Mouse (Mus musculus): Measurements from ENCODE around the gene Dapp1. TPM values are rescaled to one million over a fixed set of nuclear protein-coding genes. Genes with fewer than 3 reads are reported as not detected.

Dapp1 gene
- polyA plus RNA-seq, 1 experiment from 2014 or later: 10.3 TPM

DNA sequence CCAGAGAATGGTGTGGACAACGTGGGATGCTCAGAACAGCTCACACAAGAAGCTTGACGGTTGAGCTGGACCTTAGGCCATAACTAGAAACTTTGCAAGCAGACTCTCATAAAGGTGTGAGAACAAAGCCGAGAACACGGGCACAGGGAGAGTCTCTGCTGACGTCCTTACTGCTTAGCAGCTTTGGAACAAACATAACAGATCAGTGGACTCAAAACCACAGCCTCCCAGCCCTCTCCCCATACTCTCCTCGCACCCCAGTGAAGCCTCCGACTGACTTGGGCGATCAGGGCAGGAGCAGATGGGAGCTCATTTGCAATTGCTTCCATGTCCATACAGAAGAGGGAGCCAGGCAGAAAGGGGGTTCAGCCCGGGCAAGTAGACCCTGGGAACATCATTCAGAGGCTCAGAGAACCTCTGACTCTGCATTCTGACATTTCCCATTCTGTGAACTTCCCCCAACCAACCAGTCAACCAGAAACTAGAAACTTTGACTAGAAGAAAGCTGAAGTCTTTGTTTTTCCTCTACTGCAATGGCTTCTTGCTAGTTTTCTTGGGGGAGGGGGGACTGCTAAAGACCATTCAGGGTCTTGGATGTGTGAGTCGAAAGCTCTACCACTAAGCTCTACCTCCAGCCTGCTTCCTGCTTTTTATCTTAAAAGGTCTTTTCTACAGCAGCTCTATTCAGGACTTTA lies 31.0 kb downstream of the Dapp1 start:
- Histone ChIP-seq H3K4me1 (ENCODE audit: insufficient read depth) (peaks cover 75% of the 10 kb centered on the region), H3K9ac (replicated peaks) (no peak overlapping the region), H3K4me3 (ENCODE audit: low read depth, low read length) (no peak overlapping the region), H3K9me3 (ENCODE audit: low read length) (no peaks in the 10 kb centered on the region), H3K36me3 (replicated peaks; ENCODE audit: insufficient read depth, low read length) (peaks cover 24% of the 10 kb centered on the region), H3K4me2 (ENCODE audit: low read depth, low read length) (no peak overlapping the region), H3K27ac (ENCODE audit: low read depth) (peak overlapping the region; percentile 13), H3K27me3 (ENCODE audit: insufficient read depth, low read length) (no peaks in the 10 kb centered on the region)
- 64% methylated on average over 10 of the region's 10 CpGs for WGBS (ENCODE audit: insufficient replicate concordance)
- ATAC-seq (no peak), DNase-seq (no peak)
- TF ChIP-seq CTCF (IDR thresholded peaks at IDR 0.05; ENCODE audit: low read depth) (no peak), EP300 (IDR thresholded peaks at IDR 0.05; ENCODE audit: low read depth) (no peak)

DNA sequence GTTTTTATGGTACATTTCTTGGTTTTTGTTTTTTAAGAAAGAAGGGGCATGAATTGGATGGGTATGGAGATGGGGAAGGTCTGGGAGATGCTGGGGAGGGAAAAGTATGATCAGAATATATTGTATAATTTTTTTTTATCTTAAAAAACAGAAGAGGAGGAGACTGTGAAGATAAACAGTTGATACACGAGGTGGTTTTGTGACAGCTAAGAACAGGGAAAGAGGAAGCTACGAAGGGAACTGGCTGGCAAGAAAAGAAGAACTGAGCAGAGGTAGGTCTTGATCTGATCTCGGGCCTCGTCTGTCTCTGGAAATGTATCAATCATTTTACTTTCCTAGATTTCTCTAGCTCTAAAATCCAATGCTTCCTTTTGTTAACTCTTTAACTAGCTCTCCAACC lies 33.8 kb downstream of the Dapp1 start:
- H3K36me3 ChIP-seq (replicated peaks; ENCODE audit: insufficient read depth, low read length): peaks cover 24% of the 10 kb centered on the region
- TF ChIP-seq CTCF (IDR thresholded peaks at IDR 0.05; ENCODE audit: low read depth) (no peak), EP300 (IDR thresholded peaks at IDR 0.05; ENCODE audit: low read depth) (no peak)

DNA sequence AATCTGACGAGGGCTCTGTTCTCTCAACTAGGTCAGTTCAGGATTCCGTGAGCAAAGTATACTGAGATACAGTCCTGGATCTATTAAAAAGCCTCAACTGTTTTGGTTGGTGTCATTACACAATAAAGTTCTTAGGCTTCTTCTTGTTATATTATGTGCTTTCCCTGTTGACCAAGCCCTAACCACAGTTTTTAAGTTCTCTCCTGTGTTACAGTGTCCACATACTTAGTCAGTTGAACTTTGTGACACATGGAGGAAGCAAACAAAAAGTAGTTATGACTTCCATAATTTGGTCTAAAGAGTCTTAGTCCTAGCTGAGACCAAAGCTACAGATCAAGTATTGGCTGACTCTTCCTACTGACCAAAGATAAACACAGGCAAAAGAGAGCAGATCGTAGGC lies 34.5 kb downstream of the Dapp1 start:
- no peaks in the 10 kb centered on the region for H3K9me3 ChIP-seq (ENCODE audit: low read length)
- H3K4me2 ChIP-seq (ENCODE audit: low read depth, low read length): no peak overlapping the region
- no peak overlapping the region for H3K4me3 ChIP-seq (ENCODE audit: low read depth, low read length)
- peak overlapping the region; percentile 70 for H3K27ac ChIP-seq (ENCODE audit: low read depth)
- TF ChIP-seq EP300 (IDR thresholded peaks at IDR 0.05; ENCODE audit: low read depth): no peak
- H3K4me1 ChIP-seq (ENCODE audit: insufficient read depth): peaks cover 66% of the 10 kb centered on the region
- H3K9ac ChIP-seq (replicated peaks): no peak overlapping the region
- WGBS (ENCODE audit: insufficient replicate concordance): 71% methylated on average over 3 of the region's 3 CpGs
- ATAC-seq (no peak), DNase-seq (no peak)
- peaks cover 28% of the 10 kb centered on the region for H3K36me3 ChIP-seq (replicated peaks; ENCODE audit: insufficient read depth, low read length)
- no peaks in the 10 kb centered on the region for H3K27me3 ChIP-seq (ENCODE audit: insufficient read depth, low read length)

More for the DNA sequence above, 33.8 kb downstream of the Dapp1 start:
- H3K4me2 ChIP-seq (ENCODE audit: low read depth, low read length): no peak overlapping the region
- H3K9me3 ChIP-seq (ENCODE audit: low read length): no peaks in the 10 kb centered on the region
- peak overlapping the region; percentile 70 for H3K27ac ChIP-seq (ENCODE audit: low read depth)
- no peaks in the 10 kb centered on the region for H3K27me3 ChIP-seq (ENCODE audit: insufficient read depth, low read length)
- ATAC-seq (no peak), DNase-seq (no peak)
- no peak overlapping the region for H3K9ac ChIP-seq (replicated peaks)
- 45% methylated on average over 4 of the region's 4 CpGs for WGBS (ENCODE audit: insufficient replicate concordance)
- peaks cover 66% of the 10 kb centered on the region for H3K4me1 ChIP-seq (ENCODE audit: insufficient read depth)
- H3K4me3 ChIP-seq (ENCODE audit: low read depth, low read length): no peak overlapping the region

DNA sequence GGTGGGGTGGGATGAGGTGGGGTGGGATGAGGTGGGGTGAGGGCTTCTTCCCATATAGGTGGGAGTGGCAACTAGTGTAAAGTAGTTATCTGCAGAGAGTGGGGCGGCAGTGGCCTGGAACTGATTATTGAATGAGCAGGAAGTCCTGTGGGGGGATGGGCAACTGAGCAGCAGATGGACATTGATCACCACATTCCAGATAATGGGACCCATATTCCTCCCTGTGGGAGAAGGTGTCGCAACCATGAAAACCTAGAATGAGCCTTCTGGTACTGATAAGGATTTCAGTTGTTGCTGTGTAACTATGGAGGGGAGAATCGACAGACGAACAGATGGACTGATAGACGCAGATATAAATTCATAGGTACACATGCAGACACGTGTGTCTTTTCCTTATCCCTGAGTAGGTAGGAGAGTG lies 37.6 kb downstream of the Dapp1 start:
- TF ChIP-seq CTCF (IDR thresholded peaks at IDR 0.05; ENCODE audit: low read depth) (no peak), EP300 (IDR thresholded peaks at IDR 0.05; ENCODE audit: low read depth) (peak; percentile 37; the same call in 1 of the 2 replicates)
- no peak overlapping the region for H3K4me3 ChIP-seq (ENCODE audit: low read depth, low read length)
- 22% methylated on average over 6 of the region's 6 CpGs for WGBS (ENCODE audit: insufficient replicate concordance)
- H3K4me2 ChIP-seq (ENCODE audit: low read depth, low read length): peak overlapping the region; percentile 4
- H3K9me3 ChIP-seq (ENCODE audit: low read length): no peaks in the 10 kb centered on the region
- no peak overlapping the region for H3K9ac ChIP-seq (replicated peaks)
- H3K4me1 ChIP-seq (ENCODE audit: insufficient read depth): peaks cover 63% of the 10 kb centered on the region
- no peaks in the 10 kb centered on the region for H3K27me3 ChIP-seq (ENCODE audit: insufficient read depth, low read length)
- DNase-seq: peak; percentile 53
- peak; percentile 40 for ATAC-seq
- H3K36me3 ChIP-seq (replicated peaks; ENCODE audit: insufficient read depth, low read length): peaks cover 21% of the 10 kb centered on the region; the same call in 1 of the 2 replicates
- H3K27ac ChIP-seq (ENCODE audit: low read depth): peak overlapping the region; percentile 29; the same call in 1 of the 2 replicates

DNA sequence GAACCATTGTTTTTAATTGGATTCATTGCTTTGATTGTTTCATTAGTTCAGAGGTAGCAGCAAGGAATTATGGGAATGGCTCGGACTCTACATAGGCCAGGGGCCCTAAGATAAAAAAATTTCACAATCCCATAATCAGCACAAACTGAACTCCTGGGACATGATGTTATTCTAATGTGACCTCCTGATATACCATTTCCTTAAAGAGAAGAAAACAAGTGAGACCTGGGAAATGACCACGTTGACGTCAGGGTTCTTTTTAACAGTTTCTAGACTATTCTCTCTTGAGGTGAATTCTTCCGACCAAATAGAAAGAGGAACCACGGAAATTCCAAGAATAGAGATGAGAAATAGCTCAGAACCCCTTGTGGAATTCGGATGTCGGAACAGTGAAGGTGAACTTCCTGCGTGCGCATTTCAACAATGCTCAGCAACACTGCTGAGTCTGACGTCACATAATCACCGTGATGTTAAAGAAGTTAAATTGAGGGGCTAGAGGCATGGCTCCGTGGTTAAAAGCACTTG lies 39.2 kb downstream of the Dapp1 start:
- TF ChIP-seq EP300 (IDR thresholded peaks at IDR 0.05; ENCODE audit: low read depth) (peak; percentile 75), CTCF (IDR thresholded peaks at IDR 0.05; ENCODE audit: low read depth) (no peak)
- H3K9me3 ChIP-seq (ENCODE audit: low read length): no peaks in the 10 kb centered on the region
- H3K4me1 ChIP-seq (ENCODE audit: insufficient read depth): peaks cover 51% of the 10 kb centered on the region
- H3K27ac ChIP-seq (ENCODE audit: low read depth): 0 out of 2 replicates have a peak overlapping the region, but pooled peaks have one; percentile 44
- H3K4me3 ChIP-seq (ENCODE audit: low read depth, low read length): no peak overlapping the region
- 0 out of 2 replicates have a peak overlapping the region, but pooled peaks have one; percentile 40 for H3K4me2 ChIP-seq (ENCODE audit: low read depth, low read length)
- DNase-seq (no peak), ATAC-seq (no peak)
- H3K27me3 ChIP-seq (ENCODE audit: insufficient read depth, low read length): no peaks in the 10 kb centered on the region
- H3K9ac ChIP-seq (replicated peaks): no peak overlapping the region
- whole genome bisulfite sequencing (ENCODE audit: insufficient replicate concordance): 73% methylated on average over 12 of the region's 12 CpGs
- H3K36me3 ChIP-seq (replicated peaks; ENCODE audit: insufficient read depth, low read length): peaks cover 24% of the 10 kb centered on the region

DNA sequence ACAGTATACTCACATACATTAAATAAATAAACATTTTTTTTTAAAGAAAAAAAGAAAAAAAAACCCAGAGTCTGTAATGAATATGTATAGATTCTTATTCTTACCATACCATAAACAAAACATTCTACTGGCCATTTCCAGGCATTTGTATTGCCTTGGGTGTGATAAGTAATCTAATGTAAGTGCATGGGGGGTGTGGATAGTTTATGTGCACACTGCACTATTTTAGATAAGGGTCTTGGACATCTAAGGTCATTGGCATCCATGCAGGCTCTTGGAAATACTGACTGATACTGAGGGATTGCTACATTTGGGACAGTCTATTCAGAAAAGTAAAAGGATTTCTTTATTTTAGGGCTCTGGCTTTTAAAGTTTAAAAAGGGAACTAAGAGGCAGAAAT lies 39.8 kb downstream of the Dapp1 start:
- Histone ChIP-seq H3K36me3 (replicated peaks; ENCODE audit: insufficient read depth, low read length) (peaks cover 27% of the 10 kb centered on the region), H3K4me2 (ENCODE audit: low read depth, low read length) (peak overlapping the region; percentile 40; the same call in 1 of the 2 replicates), H3K4me1 (ENCODE audit: insufficient read depth) (peaks cover 48% of the 10 kb centered on the region), H3K9me3 (ENCODE audit: low read length) (no peaks in the 10 kb centered on the region), H3K27ac (ENCODE audit: low read depth) (0 out of 2 replicates have a peak overlapping the region, but pooled peaks have one; percentile 48), H3K4me3 (ENCODE audit: low read depth, low read length) (no peak overlapping the region), H3K9ac (replicated peaks) (no peak overlapping the region), H3K27me3 (ENCODE audit: insufficient read depth, low read length) (no peaks in the 10 kb centered on the region)
- no peak for ATAC-seq
- DNase-seq: no peak
- no peak for TF ChIP-seq CTCF (IDR thresholded peaks at IDR 0.05; ENCODE audit: low read depth)
- peak; percentile 69; the same call in 1 of the 2 replicates for TF ChIP-seq EP300 (IDR thresholded peaks at IDR 0.05; ENCODE audit: low read depth)

Data from liver, postnatal 0 days (tissue).